Mouse (Mus musculus) midbrain, embryonic 13.5 days (tissue): ENCODE data around the gene Tmem258. TPM values are rescaled to one million over a fixed set of nuclear protein-coding genes. Genes with fewer than 3 reads are reported as not detected.

Experiments
- ATAC-seq: fragments of 200-750 bp; cut with Nextera tagmentation; 2 replicates; pipeline ENCODE4 v1.8.0; 2017; ENCODE audit warnings: mild to moderate bottlenecking, moderate TSS enrichment, moderate library complexity
- H3K27ac ChIP-seq: fragments of 300-500 bp; sonication (generic); 2 replicates; pipeline ENCODE4 v1.5.1; 2015; ENCODE audit warnings: inconsistent platforms, mild to moderate bottlenecking, moderate library complexity
- H3K27me3 ChIP-seq: fragments of 300-500 bp; sonication (generic); 2 replicates; pipeline ENCODE4 v1.6.1; 2015; ENCODE audit warnings: mild to moderate bottlenecking, inconsistent platforms
- H3K36me3 ChIP-seq: fragments of 300-500 bp; sonication (generic); 2 replicates; pipeline ENCODE4 v1.6.1; 2015; ENCODE audit warnings: mild to moderate bottlenecking, inconsistent platforms
- H3K4me1 ChIP-seq: fragments of 300-500 bp; sonication (generic); replicated peaks from 2 replicates; pipeline ENCODE4 v1.6.1; 2015; ENCODE audit warnings: inconsistent platforms
- H3K4me2 ChIP-seq: fragments of 300-500 bp; sonication (generic); replicated peaks from 2 replicates; pipeline ENCODE4 v1.6.1; 2015; ENCODE audit warnings: moderate library complexity, mild to moderate bottlenecking, inconsistent platforms
- H3K4me3 ChIP-seq: fragments of 300-500 bp; sonication (generic); replicated peaks from 2 replicates; pipeline ENCODE4 v1.5.1; 2015; ENCODE audit warnings: mild to moderate bottlenecking, inconsistent platforms
- H3K9ac ChIP-seq: fragments of 300-500 bp; sonication (generic); replicated peaks from 2 replicates; pipeline ENCODE4 v1.6.1; 2015; ENCODE audit warnings: mild to moderate bottlenecking, inconsistent platforms
- H3K9me3 ChIP-seq: fragments of 300-500 bp; sonication (generic); 2 replicates; pipeline ENCODE4 v1.6.1; 2016; ENCODE audit warnings: mild to moderate bottlenecking, inconsistent platforms
- WGBS: fragments of 180-500 bp; shearing (Covaris S2); methylation state at CpG from one replicate; pipeline ENCODE4 v1.1.7; 2015; 5-methylcytosine and 5-hydroxymethylcytosine counted together
- microRNA-seq: library from miRNA; unstranded; fragments of <30 nt; microRNA quantifications from one replicate; pipeline ENCODE4, GENCODE M21; 2016
- polyA plus RNA-seq: library from polyadenylated mRNA; unstranded; fragments of >200 nt; fragmentation: Nextera tagmentation; extraction: Ambion mirVana; gene quantifications from 2 replicates; pipeline ENCODE4 v1.2.1, GENCODE M21; 2015

Tmem258 gene
- polyA plus RNA-seq, 1 experiment from 2014 or later, result 386 TPM

DNA sequence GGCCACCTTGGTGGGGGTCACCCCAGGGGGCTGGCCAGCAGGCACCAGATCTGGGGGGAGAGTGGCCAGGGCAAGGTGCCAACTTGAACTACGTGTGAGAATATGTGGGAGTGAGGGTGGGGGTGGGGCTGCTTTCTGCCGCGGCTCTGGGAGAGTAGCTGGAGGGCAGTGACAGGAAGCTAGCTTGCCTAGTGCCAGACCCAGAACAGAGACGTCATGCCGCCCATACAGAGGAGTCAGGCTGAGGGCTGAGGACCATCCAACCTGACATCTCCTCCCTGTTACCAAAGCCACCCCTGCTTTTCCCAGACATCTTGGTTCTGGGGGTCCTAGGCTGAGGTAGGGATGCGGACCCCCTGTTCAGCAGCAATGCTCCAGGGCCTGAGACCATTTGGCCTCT lies 43.4 kb downstream of the Tmem258 start:
- no peak overlapping the region for H3K4me3 ChIP-seq
- H3K9ac ChIP-seq, result no peak overlapping the region; the same call in 1 of the 2 replicates
- no peaks in the 10 kb centered on the region for H3K9me3 ChIP-seq
- no peak for ATAC-seq
- H3K4me2 ChIP-seq, result no peak overlapping the region
- H3K36me3 ChIP-seq, result peaks cover 11% of the 10 kb centered on the region; the same call in 1 of the 2 replicates
- H3K4me1 ChIP-seq, result peaks cover 10% of the 10 kb centered on the region
- 0 out of 2 replicates have a peak, but pooled peaks cover 4% of the 10 kb centered on the region for H3K27me3 ChIP-seq
- no peak overlapping the region for H3K27ac ChIP-seq
- WGBS, result 51% methylated on average over 6 of the region's 6 CpGs

- no peak for ATAC-seq
- H3K36me3 ChIP-seq, result peaks cover 16% of the 10 kb centered on the region; the same call in 1 of the 2 replicates
- H3K9ac ChIP-seq, result no peak overlapping the region
- no peak overlapping the region for H3K4me3 ChIP-seq
- no peak overlapping the region for H3K4me2 ChIP-seq
- H3K27ac ChIP-seq, result no peak overlapping the region
- peaks cover 5% of the 10 kb centered on the region for H3K4me1 ChIP-seq
- H3K9me3 ChIP-seq, result no peaks in the 10 kb centered on the region
- H3K27me3 ChIP-seq, result 0 out of 2 replicates have a peak, but pooled peaks cover 4% of the 10 kb centered on the region
- 61% methylated on average over 20 of the region's 20 CpGs for WGBS
Observed at GRCm38 (mm10) chr19:10248128-10248527, 44.3 kb downstream of the Tmem258 start.

Small RNAs within 50 kb of the gene (microRNA-seq; reads per million reads assigned to microRNA genes)
- gene Mir6993, result 0.82 reads per million

Other genes with a start within 250 kb of the Tmem258 start
- gene Fth1, start 223.4 kb upstream of the Tmem258 start, polyA plus RNA-seq, result 1,344 and 1,356 TPM in 2 replicates
- gene Best1, start 202.4 kb upstream of the Tmem258 start, polyA plus RNA-seq, result 1.8 and 2.0 TPM in 2 replicates
- gene Rab3il1, start 202.3 kb upstream of the Tmem258 start, polyA plus RNA-seq, result 21.0 and 21.4 TPM in 2 replicates
- gene Fads3, start 162.4 kb upstream of the Tmem258 start, polyA plus RNA-seq, result 8.7 and 9.1 TPM in 2 replicates
- 169 and 173 TPM in 2 replicates for gene Fads2, start 102.3 kb upstream of the Tmem258 start, polyA plus RNA-seq
- gene Fads1, start 21.1 kb upstream of the Tmem258 start, polyA plus RNA-seq, result 173 and 178 TPM in 2 replicates
- gene Fen1, start 155 bp downstream of the Tmem258 start, polyA plus RNA-seq, result 47.9 and 49.6 TPM in 2 replicates
- 0.58 and 0.77 TPM in 2 replicates for gene Myrf, start 36.7 kb downstream of the Tmem258 start, polyA plus RNA-seq
- 5.1 and 5.3 TPM in 2 replicates for gene Dagla, start 100.9 kb downstream of the Tmem258 start, polyA plus RNA-seq
- gene Syt7, start 185.1 kb downstream of the Tmem258 start, polyA plus RNA-seq, result 8.2 and 8.8 TPM in 2 replicates